Mouse (Mus musculus): ENCODE measurements around the gene Bmpr1a. TPM values are rescaled to one million over a fixed set of nuclear protein-coding genes. Genes with fewer than 3 reads are reported as not detected.

Bmpr1a gene
- polyA plus RNA-seq, 1 experiment from 2014 or later: 35.8 TPM

- H3K36me3 ChIP-seq (ENCODE audit: insufficient read depth, low read length): 0 out of 2 replicates have a peak, but pooled peaks cover 6% of the 10 kb centered on the region
- DNase-seq (ENCODE audit: low spot score) (no peak), ATAC-seq (replicated peaks; ENCODE audit: low FRiP score, low read depth) (no peak)
- TF ChIP-seq CTCF (IDR thresholded peaks at IDR 0.05; ENCODE audit: low read depth): no peak
- no peaks in the 10 kb centered on the region for H3K27me3 ChIP-seq (ENCODE audit: insufficient read depth, low read length)
- H3K9ac ChIP-seq (ENCODE audit: low read depth, low read length): no peak overlapping the region
- no peak overlapping the region for H3K4me2 ChIP-seq (ENCODE audit: low read length)
- no peak overlapping the region for H3K4me3 ChIP-seq (replicated peaks; ENCODE audit: low read depth, low read length)
- 91% methylated on average over 6 of the region's 6 CpGs for WGBS
- H3K4me1 ChIP-seq (replicated peaks; ENCODE audit: insufficient read depth, low read length): no peaks in the 10 kb centered on the region
- H3K9me3 ChIP-seq (replicated peaks; ENCODE audit: low read length): no peaks in the 10 kb centered on the region
- H3K27ac ChIP-seq: no peak overlapping the region
Observed at GRCm38 (mm10) chr14:34399301-34399700, 103.8 kb downstream of the Bmpr1a start.

GRCm38 (mm10) chr14:34398901-34399300, 104.2 kb downstream of the Bmpr1a start:
- Histone ChIP-seq H3K4me2 (ENCODE audit: low read length) (no peak overlapping the region), H3K36me3 (ENCODE audit: insufficient read depth, low read length) (0 out of 2 replicates have a peak, but pooled peaks cover 6% of the 10 kb centered on the region), H3K27me3 (ENCODE audit: insufficient read depth, low read length) (no peaks in the 10 kb centered on the region), H3K9ac (ENCODE audit: low read depth, low read length) (no peak overlapping the region), H3K9me3 (replicated peaks; ENCODE audit: low read length) (no peaks in the 10 kb centered on the region), H3K4me3 (replicated peaks; ENCODE audit: low read depth, low read length) (no peak overlapping the region), H3K4me1 (replicated peaks; ENCODE audit: insufficient read depth, low read length) (no peaks in the 10 kb centered on the region), H3K27ac (no peak overlapping the region)
- no peak for ATAC-seq (replicated peaks; ENCODE audit: low FRiP score, low read depth)
- no peak for TF ChIP-seq CTCF (IDR thresholded peaks at IDR 0.05; ENCODE audit: low read depth)
- no peak for DNase-seq (ENCODE audit: low spot score)
- WGBS: 90% methylated on average over 21 of the region's 21 CpGs

- Histone ChIP-seq H3K4me1 (replicated peaks; ENCODE audit: insufficient read depth, low read length) (0 out of 2 replicates have a peak, but pooled peaks cover 3% of the 10 kb centered on the region), H3K4me3 (replicated peaks; ENCODE audit: low read depth, low read length) (no peak overlapping the region), H3K27me3 (ENCODE audit: insufficient read depth, low read length) (no peaks in the 10 kb centered on the region), H3K9me3 (replicated peaks; ENCODE audit: low read length) (no peaks in the 10 kb centered on the region), H3K36me3 (ENCODE audit: insufficient read depth, low read length) (0 out of 2 replicates have a peak, but pooled peaks cover 6% of the 10 kb centered on the region), H3K9ac (ENCODE audit: low read depth, low read length) (no peak overlapping the region), H3K27ac (no peak overlapping the region), H3K4me2 (ENCODE audit: low read length) (no peak overlapping the region)
- no peak for TF ChIP-seq CTCF (IDR thresholded peaks at IDR 0.05; ENCODE audit: low read depth)
- ATAC-seq (replicated peaks; ENCODE audit: low FRiP score, low read depth): no peak
- no peak for DNase-seq (ENCODE audit: low spot score)
- WGBS: 92% methylated on average over 5 of the region's 5 CpGs
Observed at GRCm38 (mm10) chr14:34397871-34398270, 105.3 kb downstream of the Bmpr1a start.

GRCm38 (mm10) chr14:34393295-34393694, 109.8 kb downstream of the Bmpr1a start:
- Histone ChIP-seq H3K27me3 (ENCODE audit: insufficient read depth, low read length) (no peaks in the 10 kb centered on the region), H3K9me3 (replicated peaks; ENCODE audit: low read length) (no peaks in the 10 kb centered on the region), H3K4me3 (replicated peaks; ENCODE audit: low read depth, low read length) (no peak overlapping the region), H3K4me1 (replicated peaks; ENCODE audit: insufficient read depth, low read length) (0 out of 2 replicates have a peak, but pooled peaks cover 3% of the 10 kb centered on the region), H3K9ac (ENCODE audit: low read depth, low read length) (no peak overlapping the region), H3K4me2 (ENCODE audit: low read length) (no peak overlapping the region), H3K36me3 (ENCODE audit: insufficient read depth, low read length) (0 out of 2 replicates have a peak, but pooled peaks cover 4% of the 10 kb centered on the region), H3K27ac (no peak overlapping the region)
- no peak for TF ChIP-seq CTCF (IDR thresholded peaks at IDR 0.05; ENCODE audit: low read depth)
- ATAC-seq (replicated peaks; ENCODE audit: low FRiP score, low read depth): no peak
- DNase-seq (ENCODE audit: low spot score): no peak
- 66% methylated on average over 4 of the region's 4 CpGs for WGBS

GRCm38 (mm10) chr14:34382921-34383704, 120.0 kb downstream of the Bmpr1a start:
- Histone ChIP-seq H3K27ac (no peak overlapping the region), H3K36me3 (ENCODE audit: insufficient read depth, low read length) (no peaks in the 10 kb centered on the region), H3K9me3 (replicated peaks; ENCODE audit: low read length) (no peaks in the 10 kb centered on the region), H3K4me2 (ENCODE audit: low read length) (no peak overlapping the region), H3K9ac (ENCODE audit: low read depth, low read length) (no peak overlapping the region), H3K4me3 (replicated peaks; ENCODE audit: low read depth, low read length) (no peak overlapping the region), H3K4me1 (replicated peaks; ENCODE audit: insufficient read depth, low read length) (peaks cover 3% of the 10 kb centered on the region; the same call in 1 of the 2 replicates), H3K27me3 (ENCODE audit: insufficient read depth, low read length) (no peaks in the 10 kb centered on the region)
- DNase-seq (ENCODE audit: low spot score) (no peak), ATAC-seq (replicated peaks; ENCODE audit: low FRiP score, low read depth) (no peak)
- no peak for TF ChIP-seq CTCF (IDR thresholded peaks at IDR 0.05; ENCODE audit: low read depth)
- WGBS: 97% methylated on average over 9 of the region's 9 CpGs

- 5% methylated on average over 11 of the region's 11 CpGs for WGBS
- DNase-seq (ENCODE audit: low spot score): peak; percentile 92
- Histone ChIP-seq H3K4me3 (replicated peaks; ENCODE audit: low read depth, low read length) (no peak overlapping the region), H3K9ac (ENCODE audit: low read depth, low read length) (peak overlapping the region; percentile 31; the same call in 1 of the 2 replicates), H3K27me3 (ENCODE audit: insufficient read depth, low read length) (no peaks in the 10 kb centered on the region), H3K27ac (peak overlapping the region; percentile 81), H3K9me3 (replicated peaks; ENCODE audit: low read length) (no peaks in the 10 kb centered on the region), H3K36me3 (ENCODE audit: insufficient read depth, low read length) (no peaks in the 10 kb centered on the region), H3K4me2 (ENCODE audit: low read length) (peak overlapping the region; percentile 31), H3K4me1 (replicated peaks; ENCODE audit: insufficient read depth, low read length) (peaks cover 11% of the 10 kb centered on the region)
- ATAC-seq (replicated peaks; ENCODE audit: low FRiP score, low read depth): peak; percentile 80
- TF ChIP-seq CTCF (IDR thresholded peaks at IDR 0.05; ENCODE audit: low read depth): 0 out of 2 replicates have a peak, but pooled peaks have one; percentile 8
Observed at GRCm38 (mm10) chr14:34378560-34379331, 124.4 kb downstream of the Bmpr1a start.
